Mouse (Mus musculus) left cerebral cortex, adult 8-10 months (tissue): ENCODE measurements around the gene Ralb. TPM values are rescaled to one million over a fixed set of nuclear protein-coding genes. Genes with fewer than 3 reads are reported as not detected.

Source experiments
- DNase-seq, 2 experiments: peaks; one replicate each; pipeline ENCODE4 v3.0.0; 2022; ENCODE audit warnings: low spot score in 2 of 2
- total RNA-seq, 4 experiments: library from RNA; stranded (reverse); gene quantifications; 2 replicates each; pipeline ENCODE4 v1.2.4; 2022

Gene Ralb
- total RNA-seq: 10 to 100 TPM; 21.4 to 24.0 (median 22.6) TPM

DNA sequence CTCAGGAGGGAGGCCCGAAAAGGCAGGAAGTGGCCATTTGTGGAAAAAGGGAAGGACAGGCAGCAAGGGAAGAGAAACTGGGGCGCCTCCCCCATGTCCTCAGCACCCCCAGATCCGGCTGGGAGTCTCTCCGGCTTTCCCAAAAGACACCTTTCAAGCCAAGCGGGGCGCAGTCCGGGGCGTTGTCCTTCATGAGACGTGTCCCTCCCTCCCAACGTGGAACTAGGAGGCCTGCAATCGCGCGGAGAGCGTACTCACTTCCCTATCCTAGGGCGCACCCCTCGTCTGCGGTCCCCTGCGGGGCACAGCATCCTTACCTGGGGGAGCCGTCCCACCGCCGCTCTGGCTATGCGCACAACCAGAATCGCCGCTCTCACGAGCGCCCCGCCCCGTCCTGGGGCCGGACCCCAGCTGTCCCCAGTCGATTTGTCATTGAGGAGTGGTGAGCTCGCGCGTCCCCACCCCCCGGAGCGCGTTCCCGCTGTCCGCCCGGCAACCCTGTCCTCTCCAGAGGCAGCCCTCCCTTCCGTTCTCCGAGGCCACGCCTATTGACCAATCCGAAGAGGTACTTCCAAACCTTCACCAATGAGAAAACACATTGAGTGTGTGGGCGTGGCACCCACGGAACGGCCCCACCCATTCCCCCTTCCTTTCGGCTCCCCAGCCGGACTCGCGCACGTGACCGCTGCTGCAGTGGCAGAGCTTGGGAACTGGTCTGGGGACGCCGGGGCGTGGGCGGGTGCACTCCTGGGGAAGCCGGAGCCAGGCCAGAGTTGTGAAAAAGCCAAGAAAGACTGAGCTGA lies at the start of gene Ralb:
TSS of gene Ralb (minus strand) at position 535 of the 803 bp plus-strand sequence.
- peak; percentile 83 to 98 for DNase-seq

DNA sequence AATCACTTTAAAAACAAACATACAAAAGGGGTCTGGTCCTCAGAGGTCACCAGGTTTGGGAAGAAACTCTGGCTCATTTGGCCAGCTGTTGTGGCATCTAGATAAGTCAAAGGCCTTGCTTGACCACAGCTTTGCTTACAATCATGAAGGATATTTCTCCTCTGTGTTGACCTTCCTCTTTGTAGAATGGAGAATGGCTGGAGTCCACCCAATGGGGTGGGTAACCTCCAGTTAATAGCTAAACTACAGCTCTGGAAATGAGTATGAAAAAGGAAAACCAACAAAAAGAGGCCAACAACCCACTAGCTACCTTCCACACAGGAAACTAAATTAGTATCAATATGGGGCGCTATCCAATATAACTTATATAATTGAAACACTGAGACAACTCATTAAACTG lies 47.1 kb upstream of the Ralb start:
- DNase-seq: no peak

- no peak for DNase-seq
These were observed 45.5 kb upstream of the Ralb start for GRCm38 (mm10) chr1:119550064-119550463.

DNA sequence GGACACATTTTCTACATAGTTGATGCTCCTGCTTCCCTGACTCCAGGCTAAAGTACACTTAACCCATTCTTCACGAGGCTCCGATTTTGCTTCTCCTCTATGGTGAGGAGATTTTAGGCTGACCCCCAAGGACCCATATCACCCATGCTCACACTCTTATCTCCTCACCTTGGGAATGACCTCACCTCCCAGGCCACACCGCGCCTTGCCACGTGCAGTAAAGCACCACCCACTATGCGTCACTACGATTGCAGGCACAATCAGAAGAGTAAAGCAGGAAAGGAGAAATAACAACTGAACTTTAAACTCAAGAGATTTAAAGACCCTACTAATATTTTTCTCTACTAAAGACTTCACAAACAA lies 44.7 kb upstream of the Ralb start:
- DNase-seq: no peak

DNA sequence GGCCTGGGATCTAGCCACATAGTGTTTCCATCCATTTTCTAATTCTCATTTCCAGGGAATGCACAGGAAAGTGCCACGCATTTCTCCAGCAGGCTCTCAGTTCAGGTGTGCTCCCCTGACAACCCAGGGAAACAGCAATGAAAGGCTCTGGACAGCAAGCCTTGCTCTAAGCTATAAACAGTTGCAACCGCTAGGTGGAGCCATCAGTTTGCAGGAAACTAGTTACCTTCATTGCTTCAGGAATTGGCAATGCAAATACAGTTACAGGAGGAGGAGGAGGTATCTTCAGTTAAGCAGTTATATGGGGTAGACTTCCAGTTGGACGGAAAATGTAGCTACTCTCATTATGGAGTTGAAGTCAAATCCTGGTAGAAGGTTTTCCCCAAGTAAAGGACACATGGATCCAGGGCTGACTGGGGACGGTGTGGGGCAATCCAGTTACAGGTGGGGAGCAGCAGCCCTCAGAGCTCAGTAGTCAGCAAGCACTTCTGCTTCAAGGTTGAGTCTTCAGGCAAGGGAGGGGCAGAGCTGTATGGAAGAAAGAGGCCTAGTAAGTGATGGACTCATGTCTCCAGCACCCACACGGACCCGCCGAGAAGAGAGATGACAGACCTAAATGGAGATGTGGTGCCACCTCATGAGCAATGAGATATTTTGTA lies 44.2 kb upstream of the Ralb start:
- no peak for DNase-seq

GRCm38 (mm10) chr1:119546490-119546889 lies 41.9 kb upstream of the Ralb start:
- no peak for DNase-seq

DNA sequence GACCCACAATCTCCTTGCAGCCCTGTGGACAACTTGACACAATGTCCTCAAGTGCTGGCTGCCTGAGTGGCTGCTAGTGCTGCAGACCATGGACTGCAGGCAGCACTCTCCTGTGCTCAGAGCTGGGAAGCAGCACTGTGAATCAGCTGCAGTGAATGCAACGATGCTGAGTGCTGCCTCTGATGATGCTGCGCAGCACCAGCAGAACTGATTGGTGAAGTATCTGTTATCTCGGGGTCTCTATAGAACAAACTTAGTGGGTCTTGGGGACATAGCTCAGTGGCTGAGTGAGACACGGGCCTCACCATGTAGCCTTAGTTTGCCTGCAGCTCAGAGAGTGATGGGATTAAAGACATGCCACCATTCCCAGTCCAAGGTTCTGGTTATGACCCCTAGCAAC lies 41.1 kb upstream of the Ralb start:
- no peak for DNase-seq

GRCm38 (mm10) chr1:119545164-119545563 lies 40.6 kb upstream of the Ralb start:
- no peak for DNase-seq

GRCm38 (mm10) chr1:119544611-119545155 lies 40.1 kb upstream of the Ralb start:
- DNase-seq: no peak

DNA sequence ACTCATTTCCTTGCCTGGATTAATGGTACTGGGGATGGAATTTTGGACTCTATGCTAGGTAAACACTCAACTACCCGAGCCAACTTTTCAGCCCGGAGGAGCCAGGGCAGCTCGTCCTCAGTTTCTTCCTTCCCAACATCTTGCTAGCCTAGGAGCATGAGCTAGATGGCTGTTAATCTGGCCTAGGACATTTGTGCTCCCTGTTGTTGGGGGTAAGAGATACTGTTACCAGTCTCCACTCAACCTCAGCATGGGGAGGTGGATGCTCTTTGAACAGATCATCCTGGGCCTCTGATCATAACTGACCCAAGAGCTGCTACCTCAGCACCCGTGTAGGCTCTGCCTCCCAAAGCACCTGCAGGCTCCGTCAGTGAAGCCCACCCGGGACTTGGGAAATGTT lies 38.7 kb upstream of the Ralb start:
- no peak for DNase-seq

DNA sequence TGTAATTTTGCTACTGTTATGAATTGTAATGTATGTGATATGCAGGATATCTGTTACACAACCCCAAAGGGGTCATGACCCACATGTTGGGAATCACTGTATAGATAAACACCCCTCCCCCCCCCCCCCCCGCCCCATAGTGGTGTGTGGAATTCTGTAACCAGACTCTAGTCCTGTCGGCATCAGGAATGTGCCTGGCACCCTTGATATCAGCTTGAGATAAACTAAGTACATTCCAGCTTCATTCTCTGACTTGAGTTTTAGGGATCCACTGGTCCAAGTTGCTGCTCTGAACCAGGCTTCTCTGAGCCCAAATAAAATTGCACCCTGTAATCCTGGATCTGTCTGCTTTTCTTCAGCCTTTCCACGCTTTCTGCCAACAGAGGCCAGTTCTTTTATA lies 37.0 kb upstream of the Ralb start:
- DNase-seq: no peak

GRCm38 (mm10) chr1:119540836-119541557 lies 36.4 kb upstream of the Ralb start:
- DNase-seq: no peak

- no peak for DNase-seq
These were observed 34.7 kb upstream of the Ralb start for GRCm38 (mm10) chr1:119539252-119539651.

DNA sequence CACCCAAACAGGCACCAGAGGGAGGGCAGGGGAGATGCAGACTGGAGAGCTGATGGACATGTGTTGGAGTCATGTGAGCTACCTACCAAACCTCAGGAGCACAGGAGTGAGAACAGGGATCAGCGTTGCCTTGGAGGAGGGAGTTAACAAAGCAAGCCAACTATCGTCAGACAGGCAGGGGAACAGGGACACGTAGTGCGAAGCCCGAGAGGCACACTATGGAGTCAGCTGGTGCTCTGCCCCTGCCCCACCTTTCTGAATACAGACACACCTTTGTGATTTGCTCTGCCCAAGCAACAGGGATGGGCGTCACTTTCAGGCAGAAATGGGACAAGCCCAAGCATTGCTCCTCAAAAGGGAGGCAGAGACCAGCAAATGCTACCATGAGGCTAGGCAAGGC lies 33.1 kb upstream of the Ralb start:
- no peak for DNase-seq

DNA sequence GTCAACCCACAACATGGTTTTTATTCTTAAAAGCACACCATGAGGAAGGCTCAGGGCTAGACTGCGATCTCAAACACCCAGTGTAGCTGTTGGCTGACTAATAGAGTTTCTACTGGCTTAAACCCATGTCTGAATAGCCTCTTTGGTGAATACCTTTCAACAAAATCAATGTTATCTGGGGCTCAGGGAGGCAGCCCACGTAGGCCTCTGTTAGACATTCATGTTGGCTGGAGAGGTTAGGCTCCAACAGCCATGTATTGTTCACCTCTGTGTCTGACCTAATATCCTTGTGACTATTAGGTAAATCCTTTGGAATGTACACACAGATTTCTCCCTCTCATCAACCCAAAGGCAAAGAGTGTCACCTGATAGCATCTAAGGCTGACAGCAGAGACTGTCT lies 31.5 kb upstream of the Ralb start:
- DNase-seq: no peak

DNA sequence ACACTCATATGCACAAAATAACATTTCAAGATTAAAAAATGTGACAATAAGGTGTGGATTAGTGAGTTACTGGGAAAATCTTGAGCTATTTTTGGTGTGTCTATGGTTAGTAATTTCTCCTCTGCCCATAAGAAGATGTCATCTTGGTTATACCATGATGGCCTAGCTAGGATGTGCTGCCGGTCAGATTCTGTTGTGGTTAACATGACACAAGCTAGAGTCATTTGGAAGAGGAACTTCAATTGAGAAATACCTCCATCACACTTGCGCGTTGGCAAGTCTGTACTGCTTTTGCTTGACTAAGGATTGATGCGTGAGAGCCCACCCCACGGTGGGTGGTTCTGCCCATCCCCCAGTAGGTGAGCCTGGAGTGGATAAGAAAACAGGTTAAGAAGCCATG lies 29.7 kb upstream of the Ralb start:
- no peak for DNase-seq

GRCm38 (mm10) chr1:119533093-119533805 lies 28.7 kb upstream of the Ralb start:
- no peak for DNase-seq

GRCm38 (mm10) chr1:119532165-119532564 lies 27.6 kb upstream of the Ralb start:
- DNase-seq: no peak

DNA sequence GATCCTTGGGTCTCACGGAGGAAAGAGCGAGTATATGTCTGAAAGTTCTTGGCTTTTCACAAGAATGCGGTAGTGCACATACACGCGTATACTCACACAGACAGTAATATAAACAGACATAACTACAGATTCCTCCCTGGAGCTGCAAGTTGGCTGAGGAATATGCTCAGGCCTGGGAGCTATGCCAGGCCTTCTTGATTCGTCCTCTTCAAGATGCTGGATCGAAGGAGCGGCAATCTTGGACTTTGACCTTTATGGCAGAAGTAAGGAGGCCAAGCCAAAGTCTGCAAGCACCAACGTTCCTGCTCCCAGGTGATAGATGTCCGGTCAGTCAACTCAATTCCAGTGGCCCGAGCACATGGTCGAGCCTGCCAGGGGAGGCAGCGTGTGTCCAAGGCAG lies 26.3 kb upstream of the Ralb start:
- DNase-seq: no peak

DNA sequence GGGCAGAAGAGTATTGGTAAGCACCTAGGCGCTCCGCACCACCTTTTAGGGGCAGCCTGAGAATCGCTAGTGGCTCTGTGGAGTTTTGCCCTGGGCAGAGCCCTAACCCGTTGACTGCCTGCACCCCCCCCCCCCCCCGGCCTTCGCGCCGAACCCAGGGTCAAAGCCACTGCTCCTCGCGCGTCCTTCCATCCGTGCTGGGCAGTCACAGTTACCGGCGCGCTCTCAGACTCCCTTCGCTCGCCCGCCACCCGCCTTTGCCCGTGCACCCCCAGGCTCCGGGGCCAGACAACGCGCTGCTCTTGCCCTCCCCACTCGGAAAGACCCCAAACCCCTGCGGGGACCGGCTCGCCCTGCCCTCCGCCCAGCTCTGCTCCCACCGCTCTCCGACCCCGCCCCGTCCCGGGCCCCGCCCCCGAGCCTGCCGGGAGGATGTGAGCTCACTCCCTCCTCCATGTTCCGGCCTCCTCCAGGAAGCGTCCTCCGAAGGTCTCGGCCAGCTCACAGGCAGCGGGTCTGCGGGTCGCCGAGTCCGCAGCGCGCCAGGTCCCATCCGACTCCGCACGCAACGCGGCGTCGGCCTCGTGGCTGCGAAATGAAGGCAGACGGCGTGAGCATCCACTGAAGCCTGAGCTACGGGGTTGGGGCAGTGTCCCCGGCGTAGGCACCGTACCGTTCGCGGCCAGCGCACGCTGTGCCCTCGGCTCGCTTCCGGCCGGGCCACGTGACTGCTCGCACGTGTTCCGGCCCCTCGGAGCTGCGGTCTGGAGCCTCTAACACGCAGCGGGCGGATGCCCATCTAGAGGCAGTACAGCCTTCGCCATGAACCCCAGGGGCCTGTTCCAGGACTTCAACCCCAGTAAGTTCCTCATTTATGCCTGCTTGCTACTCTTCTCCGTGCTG lies 21.3 kb upstream of the Ralb start, which contains the start of gene Tmem185b:
TSS of gene Tmem185b (plus strand) at position 472 of the 903 bp plus-strand sequence.
- DNase-seq: peak; percentile 78 to 84
